Mouse (Mus musculus) ES-Bruce4 (cell line): ENCODE data around the gene Pi4k2a.

Source experiments
- CTCF ChIP-seq: IDR thresholded peaks from one replicate; pipeline ENCODE4 v1.8.1; 2011; ENCODE audit warnings: low read depth, low read length
- POLR2A ChIP-seq: IDR thresholded peaks from one replicate; pipeline ENCODE4 v1.8.1; 2011; ENCODE audit warnings: low read length; ENCODE audit not compliant: insufficient read depth

- TF ChIP-seq POLR2A = no peak
- no peak for TF ChIP-seq CTCF
These were observed 73.5 kb downstream of the Pi4k2a start, which contains the start of gene Zfyve27 for GRCm38 (mm10) chr19:42163764-42164163.
